Mouse (Mus musculus): ENCODE results near the gene Chd9. TPM values are rescaled to one million over a fixed set of nuclear protein-coding genes. Genes with fewer than 3 reads are reported as not detected.
A peak's percentile ranks its signal among the peaks of the same experiment; 100 is the strongest.

The Chd9 gene
- polyA plus RNA-seq (2014; fragmentation: Nextera tagmentation; extraction: Ambion mirVana) = 44.7 and 46.7 TPM in 2 replicates

DNA sequence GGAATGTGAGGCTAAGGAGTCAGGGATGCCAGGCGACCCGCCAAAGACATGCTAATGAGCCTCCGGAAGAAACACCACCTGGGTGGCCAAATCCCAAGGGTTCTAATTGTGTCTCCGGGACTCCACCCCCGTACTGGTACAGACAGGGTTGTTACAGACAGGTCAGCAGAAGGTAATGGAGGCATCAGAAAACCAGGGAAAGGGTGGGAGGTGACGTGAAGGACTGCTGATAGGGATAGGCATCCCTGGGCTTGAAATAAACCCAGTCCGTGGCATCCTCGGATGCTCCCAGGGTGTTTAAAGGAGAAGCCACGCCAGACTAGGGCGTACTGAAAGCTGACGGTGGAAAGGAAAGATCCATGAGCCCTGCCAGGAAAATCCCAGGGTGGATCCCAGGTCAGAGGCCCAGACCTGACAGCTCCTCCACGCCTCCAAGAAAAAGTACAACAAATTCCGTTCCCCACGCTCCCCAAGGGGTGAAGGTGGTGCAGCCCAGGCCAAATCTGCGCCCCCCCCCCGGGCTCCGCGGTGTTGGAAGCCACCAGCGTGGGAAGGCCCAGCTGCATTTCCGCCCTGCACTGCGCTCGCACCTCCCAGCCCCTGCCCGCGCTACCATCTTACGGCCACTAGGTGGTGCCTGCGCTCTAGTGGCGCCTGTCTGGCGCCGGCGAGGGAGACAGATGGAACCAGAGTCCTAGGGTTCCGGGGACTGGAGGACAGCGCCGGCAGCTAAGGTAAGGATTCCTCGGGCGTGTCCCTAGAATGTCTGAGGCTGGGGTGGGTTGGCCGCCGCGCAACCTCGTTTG lies at the start of gene Chd9:
Gene Chd9 (plus strand): TSS at position 172 of the 806 bp plus-strand sequence.
- H3K4me1 ChIP-seq (ENCODE audit: control insufficient read depth, insufficient read depth, low read length) = peaks cover 5% of the 10 kb centered on the region; the same call in 1 of the 2 replicates
- peak; percentile 86 for ATAC-seq (replicated peaks; ENCODE audit: insufficient number of reproducible peaks, low FRiP score, low TSS enrichment)
- H3K27me3 ChIP-seq (ENCODE audit: control insufficient read depth, insufficient read depth, low read length) = no peaks in the 10 kb centered on the region
- 0 out of 2 replicates have a peak within 1 kb of the TSS, but pooled peaks have one; percentile 29 for H3K27ac ChIP-seq (ENCODE audit: low read depth, low read length)
- H3K4me3 ChIP-seq (ENCODE audit: low read depth, low read length) = peak within 1 kb of the TSS; percentile 57
- peak within 1 kb of the TSS; percentile 89 for H3K4me2 ChIP-seq
- WGBS (ENCODE audit: insufficient replicate concordance) = 1% methylated on average over 38 of the region's 39 CpGs
- H3K9ac ChIP-seq (ENCODE audit: low read depth, low read length) = peak within 1 kb of the TSS; percentile 77
- H3K9me3 ChIP-seq (replicated peaks; ENCODE audit: control insufficient read depth, low read length) = no peaks in the 10 kb centered on the region
- no peaks in the 10 kb centered on the region for H3K36me3 ChIP-seq (ENCODE audit: control insufficient read depth, insufficient read depth, low read length)

- ATAC-seq (replicated peaks; ENCODE audit: insufficient number of reproducible peaks, low FRiP score, low TSS enrichment) = no peak
- Histone ChIP-seq H3K4me1 (ENCODE audit: control insufficient read depth, insufficient read depth, low read length) (peaks cover 5% of the 10 kb centered on the region; the same call in 1 of the 2 replicates), H3K9me3 (replicated peaks; ENCODE audit: control insufficient read depth, low read length) (no peaks in the 10 kb centered on the region), H3K9ac (ENCODE audit: low read depth, low read length) (no peak overlapping the region), H3K4me2 (no peak overlapping the region), H3K4me3 (ENCODE audit: low read depth, low read length) (no peak overlapping the region), H3K27me3 (ENCODE audit: control insufficient read depth, insufficient read depth, low read length) (no peaks in the 10 kb centered on the region), H3K27ac (ENCODE audit: low read depth, low read length) (no peak overlapping the region), H3K36me3 (ENCODE audit: control insufficient read depth, insufficient read depth, low read length) (no peaks in the 10 kb centered on the region)
- 95% methylated on average over 1 of the region's 1 CpGs for WGBS (ENCODE audit: insufficient replicate concordance)
These were observed 36.5 kb upstream of the Chd9 start for GRCm38 (mm10) chr8:90791616-90792015.

- Histone ChIP-seq H3K36me3 (ENCODE audit: control insufficient read depth, insufficient read depth, low read length) (no peaks in the 10 kb centered on the region), H3K4me2 (no peak overlapping the region), H3K27ac (ENCODE audit: low read depth, low read length) (no peak overlapping the region), H3K4me3 (ENCODE audit: low read depth, low read length) (no peak overlapping the region), H3K4me1 (ENCODE audit: control insufficient read depth, insufficient read depth, low read length) (peaks cover 5% of the 10 kb centered on the region; the same call in 1 of the 2 replicates), H3K9me3 (replicated peaks; ENCODE audit: control insufficient read depth, low read length) (no peaks in the 10 kb centered on the region), H3K27me3 (ENCODE audit: control insufficient read depth, insufficient read depth, low read length) (no peaks in the 10 kb centered on the region), H3K9ac (ENCODE audit: low read depth, low read length) (no peak overlapping the region)
- WGBS (ENCODE audit: insufficient replicate concordance) = 3% methylated on average over 3 of the region's 3 CpGs
- ATAC-seq (replicated peaks; ENCODE audit: insufficient number of reproducible peaks, low FRiP score, low TSS enrichment) = 0 out of 2 replicates have a peak, but pooled peaks have one; percentile 57
These were observed 34.4 kb upstream of the Chd9 start for GRCm38 (mm10) chr8:90793710-90794109.

GRCm38 (mm10) chr8:90794990-90795861 lies 32.9 kb upstream of the Chd9 start:
- peak; percentile 55; the same call in 1 of the 2 replicates for ATAC-seq (replicated peaks; ENCODE audit: insufficient number of reproducible peaks, low FRiP score, low TSS enrichment)
- no peaks in the 10 kb centered on the region for H3K9me3 ChIP-seq (replicated peaks; ENCODE audit: control insufficient read depth, low read length)
- peaks cover 5% of the 10 kb centered on the region; the same call in 1 of the 2 replicates for H3K4me1 ChIP-seq (ENCODE audit: control insufficient read depth, insufficient read depth, low read length)
- peak overlapping the region; percentile 28 for H3K4me3 ChIP-seq (ENCODE audit: low read depth, low read length)
- H3K27ac ChIP-seq (ENCODE audit: low read depth, low read length) = no peak overlapping the region
- H3K9ac ChIP-seq (ENCODE audit: low read depth, low read length) = peak overlapping the region; percentile 28; the same call in 1 of the 2 replicates
- no peaks in the 10 kb centered on the region for H3K36me3 ChIP-seq (ENCODE audit: control insufficient read depth, insufficient read depth, low read length)
- WGBS (ENCODE audit: insufficient replicate concordance) = 12% methylated on average over 12 of the region's 12 CpGs
- H3K27me3 ChIP-seq (ENCODE audit: control insufficient read depth, insufficient read depth, low read length) = no peaks in the 10 kb centered on the region
- H3K4me2 ChIP-seq = peak overlapping the region; percentile 51

GRCm38 (mm10) chr8:90799473-90799872 lies 28.7 kb upstream of the Chd9 start:
- peaks cover 3% of the 10 kb centered on the region; the same call in 1 of the 2 replicates for H3K9me3 ChIP-seq (replicated peaks; ENCODE audit: control insufficient read depth, low read length)
- no peaks in the 10 kb centered on the region for H3K36me3 ChIP-seq (ENCODE audit: control insufficient read depth, insufficient read depth, low read length)
- no peak overlapping the region for H3K4me3 ChIP-seq (ENCODE audit: low read depth, low read length)
- H3K27me3 ChIP-seq (ENCODE audit: control insufficient read depth, insufficient read depth, low read length) = no peaks in the 10 kb centered on the region
- H3K9ac ChIP-seq (ENCODE audit: low read depth, low read length) = no peak overlapping the region
- ATAC-seq (replicated peaks; ENCODE audit: insufficient number of reproducible peaks, low FRiP score, low TSS enrichment) = no peak
- no peak overlapping the region for H3K4me2 ChIP-seq
- WGBS (ENCODE audit: insufficient replicate concordance) = 84% methylated on average over 5 of the region's 5 CpGs
- H3K27ac ChIP-seq (ENCODE audit: low read depth, low read length) = no peak overlapping the region
- peaks cover 5% of the 10 kb centered on the region; the same call in 1 of the 2 replicates for H3K4me1 ChIP-seq (ENCODE audit: control insufficient read depth, insufficient read depth, low read length)

- Histone ChIP-seq H3K27ac (ENCODE audit: low read depth, low read length) (no peak overlapping the region), H3K4me1 (ENCODE audit: control insufficient read depth, insufficient read depth, low read length) (no peaks in the 10 kb centered on the region), H3K9ac (ENCODE audit: low read depth, low read length) (no peak overlapping the region), H3K4me3 (ENCODE audit: low read depth, low read length) (no peak overlapping the region), H3K27me3 (ENCODE audit: control insufficient read depth, insufficient read depth, low read length) (no peaks in the 10 kb centered on the region), H3K4me2 (no peak overlapping the region), H3K9me3 (replicated peaks; ENCODE audit: control insufficient read depth, low read length) (0 out of 2 replicates have a peak, but pooled peaks cover 2% of the 10 kb centered on the region), H3K36me3 (ENCODE audit: control insufficient read depth, insufficient read depth, low read length) (no peaks in the 10 kb centered on the region)
- 75% methylated on average over 10 of the region's 10 CpGs for WGBS (ENCODE audit: insufficient replicate concordance)
- ATAC-seq (replicated peaks; ENCODE audit: insufficient number of reproducible peaks, low FRiP score, low TSS enrichment) = no peak
These were observed 14.4 kb upstream of the Chd9 start for GRCm38 (mm10) chr8:90813602-90814320.

- WGBS (ENCODE audit: insufficient replicate concordance) = 73% methylated on average over 23 of the region's 23 CpGs
- ATAC-seq (replicated peaks; ENCODE audit: insufficient number of reproducible peaks, low FRiP score, low TSS enrichment) = no peak
- Histone ChIP-seq H3K9ac (ENCODE audit: low read depth, low read length) (no peak overlapping the region), H3K4me2 (no peak overlapping the region), H3K9me3 (replicated peaks; ENCODE audit: control insufficient read depth, low read length) (no peaks in the 10 kb centered on the region), H3K4me3 (ENCODE audit: low read depth, low read length) (no peak overlapping the region), H3K27me3 (ENCODE audit: control insufficient read depth, insufficient read depth, low read length) (no peaks in the 10 kb centered on the region), H3K36me3 (ENCODE audit: control insufficient read depth, insufficient read depth, low read length) (no peaks in the 10 kb centered on the region), H3K27ac (ENCODE audit: low read depth, low read length) (no peak overlapping the region), H3K4me1 (ENCODE audit: control insufficient read depth, insufficient read depth, low read length) (no peaks in the 10 kb centered on the region)
These were observed 11.9 kb upstream of the Chd9 start for GRCm38 (mm10) chr8:90816061-90816882.
